Mouse (Mus musculus): Measurements from ENCODE around the gene Sesn1.
"Not testable (repeated sequence)": the region's sequence is repeated elsewhere in the genome, so short reads cannot be mapped to it uniquely, and the experiment has no call there.

Sesn1 gene

DNA sequence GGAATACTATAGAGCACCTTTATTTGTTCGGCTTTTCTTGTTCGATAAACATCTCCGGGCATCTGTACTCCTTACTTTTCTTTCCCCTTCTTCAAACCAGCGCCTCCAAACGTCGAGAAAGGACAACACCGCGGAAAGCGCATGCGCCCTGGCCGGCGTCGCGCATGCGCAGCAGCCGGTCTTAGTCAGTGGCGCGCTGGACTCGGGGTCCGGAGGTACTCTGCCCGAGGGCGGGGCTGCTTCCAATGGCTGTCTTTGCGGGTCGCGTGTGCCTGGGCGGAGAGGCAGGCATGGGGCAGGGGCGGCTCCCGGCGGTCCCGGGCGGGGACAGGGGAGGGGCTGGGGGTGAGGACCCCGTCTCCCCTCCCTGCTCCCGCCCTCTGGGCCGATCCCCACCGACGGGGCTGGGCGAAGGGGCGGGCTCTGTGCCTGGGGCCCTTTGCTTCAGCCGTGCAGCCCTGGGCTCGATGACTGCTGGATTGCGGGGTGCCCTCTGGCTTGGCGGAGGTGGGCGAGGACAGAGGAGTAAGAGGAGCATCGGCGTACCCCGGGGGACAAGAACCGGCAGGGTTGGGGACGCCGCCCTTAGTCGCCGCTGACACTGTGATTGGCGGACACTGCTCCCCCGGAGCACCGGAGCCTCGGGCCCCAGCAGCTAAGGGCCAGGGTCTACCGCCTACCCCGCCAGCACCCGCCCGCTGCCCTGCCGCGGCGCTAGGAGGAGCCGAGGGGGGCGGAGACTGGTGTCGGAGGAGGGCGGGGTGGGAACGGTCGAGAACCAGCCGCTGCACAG, at the start of gene Sesn1, which contains the start of gene Cep57l1:
TSS of gene Sesn1 (plus strand) at position 165 of the 793 bp plus-strand sequence.
TSS of gene Cep57l1 (minus strand) at position 101 of the 793 bp plus-strand sequence.
- DNase-seq (ENCODE audit: low read depth, low spot score) = peak; percentile 95

DNA sequence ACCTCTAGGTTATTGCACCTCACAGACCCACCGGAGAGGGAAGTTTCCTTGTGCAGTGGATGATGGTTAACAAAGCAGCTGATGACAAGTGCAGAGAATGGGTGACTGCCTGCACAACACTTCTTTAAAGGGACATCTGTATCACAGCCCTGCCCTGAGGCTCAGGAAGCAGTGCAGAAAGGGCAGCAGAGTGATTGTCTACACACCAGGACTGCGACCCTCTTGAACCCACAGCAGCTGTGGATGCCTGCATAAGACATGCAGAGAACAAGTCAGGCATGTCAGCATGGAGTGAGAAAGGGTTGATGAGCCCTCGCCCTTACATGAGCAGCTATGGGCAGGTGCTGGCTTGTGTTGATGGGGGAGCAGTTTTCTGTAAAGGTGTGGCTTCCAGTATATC, 48.9 kb upstream of the Sesn1 start:
- DNase-seq (ENCODE audit: low read depth, low spot score) = no peak

DNA sequence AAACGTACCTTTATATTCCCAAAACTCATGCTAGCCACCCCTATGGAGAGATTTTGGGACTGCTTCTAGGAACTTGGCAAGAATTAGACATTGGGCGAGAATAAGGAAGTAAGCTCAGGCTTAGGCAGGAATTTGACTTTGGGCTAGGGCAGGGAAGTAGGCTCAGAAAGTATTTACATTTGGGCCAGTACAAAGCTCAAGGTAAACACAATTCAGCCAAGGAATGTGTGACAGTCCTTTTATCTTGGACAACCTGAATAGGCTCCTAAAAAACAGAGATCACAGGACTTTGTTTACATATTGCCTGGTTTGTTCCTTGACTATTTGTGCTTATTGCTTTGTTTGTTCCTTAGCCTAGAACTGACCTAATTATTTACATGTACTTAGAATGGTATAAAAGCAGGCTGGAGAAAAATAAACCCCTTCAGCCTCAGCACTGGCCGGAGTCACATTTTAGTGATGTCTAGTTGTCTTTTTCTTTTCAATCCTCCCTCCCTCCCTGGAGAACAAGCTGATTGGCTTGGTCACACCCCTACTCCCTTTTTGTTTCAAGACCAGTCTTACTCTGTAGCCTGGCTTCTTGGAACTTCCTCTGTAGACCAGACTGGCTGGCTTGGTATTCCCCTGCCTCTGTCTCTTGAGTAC, 45.9 kb upstream of the Sesn1 start:
- no peak for DNase-seq (ENCODE audit: low read depth, low spot score)

DNA sequence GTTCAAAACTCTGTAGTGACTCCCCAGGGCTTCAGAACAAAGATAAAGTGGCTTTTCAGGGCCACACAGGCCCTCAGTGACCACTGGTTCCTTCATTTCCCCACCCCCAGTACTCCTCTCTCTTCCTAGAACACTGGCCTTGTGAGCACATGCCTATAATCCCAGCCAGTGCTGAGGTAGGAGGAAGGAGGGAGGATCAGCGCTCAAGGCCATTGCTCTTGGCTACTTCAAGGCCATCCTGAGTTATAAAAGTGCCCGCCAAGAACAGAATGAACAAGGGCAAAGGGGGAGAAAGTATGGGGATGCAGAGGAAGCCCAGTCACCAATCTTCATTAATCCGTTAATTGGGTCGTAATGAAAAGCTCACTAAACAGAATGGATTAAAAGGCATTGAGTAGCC, 44.1 kb upstream of the Sesn1 start:
- DNase-seq (ENCODE audit: low read depth, low spot score) = no peak

DNA sequence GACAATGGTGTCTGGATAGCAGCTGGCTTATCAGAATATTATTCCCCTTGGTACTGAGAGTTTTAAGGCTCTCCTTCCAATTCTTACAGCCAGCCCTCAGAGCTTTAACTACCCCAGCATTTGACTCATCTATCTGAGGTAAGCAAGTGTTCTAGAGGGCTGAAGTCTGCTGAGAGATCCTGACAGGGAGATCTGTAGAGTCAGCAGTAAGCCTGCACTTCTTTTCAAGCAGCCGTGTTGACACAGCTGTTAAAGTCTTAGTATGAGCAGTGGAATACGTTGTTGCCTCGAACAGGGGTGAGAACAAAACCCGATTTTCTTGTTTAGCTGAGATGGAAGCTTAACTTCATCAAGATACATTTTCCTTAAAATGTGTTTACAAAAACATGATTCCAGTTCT, 43.5 kb upstream of the Sesn1 start:
- DNase-seq (ENCODE audit: low read depth, low spot score) = peak; percentile 11

DNA sequence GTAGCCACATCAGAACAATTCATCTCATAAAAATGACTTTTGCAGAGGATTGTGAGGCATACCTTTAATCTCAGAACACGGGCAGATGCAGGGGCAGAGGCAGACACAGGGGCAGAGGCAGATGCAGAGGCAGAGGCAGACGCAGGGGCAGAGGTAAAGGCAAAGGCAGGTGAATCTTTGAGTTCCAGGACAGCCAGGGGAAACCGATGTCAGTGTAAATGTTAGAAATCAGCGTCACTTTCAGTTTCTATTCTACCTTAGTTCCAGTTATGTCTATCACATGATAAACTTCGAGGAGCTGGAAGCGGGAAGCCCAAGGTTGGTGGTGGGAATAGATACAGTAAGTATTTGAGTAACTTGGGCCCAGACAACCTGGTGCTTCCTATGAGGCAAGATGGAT, 42.5 kb upstream of the Sesn1 start:
- no peak for DNase-seq (ENCODE audit: low read depth, low spot score)

DNA sequence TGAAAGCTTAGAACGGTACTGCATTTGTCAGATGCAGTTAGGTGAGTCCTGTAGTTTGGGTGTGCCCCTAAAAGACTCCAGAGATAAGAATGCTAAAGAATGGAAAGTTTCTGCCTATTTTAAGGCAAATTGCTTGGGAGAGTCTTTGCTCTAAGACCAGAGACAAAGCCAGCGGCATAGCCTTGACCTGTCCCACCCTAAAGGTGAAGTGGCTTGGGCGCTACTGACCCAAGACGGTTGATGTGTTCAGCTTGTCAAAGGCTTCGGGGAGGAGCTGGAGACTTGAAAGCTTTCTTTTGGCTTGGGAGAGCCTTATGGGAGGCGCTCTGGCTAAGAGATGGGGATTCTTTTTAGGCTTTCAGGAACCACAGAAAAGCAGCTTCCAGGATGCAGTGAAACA, 17.4 kb upstream of the Sesn1 start:
- no peak for DNase-seq (ENCODE audit: low read depth, low spot score)

DNA sequence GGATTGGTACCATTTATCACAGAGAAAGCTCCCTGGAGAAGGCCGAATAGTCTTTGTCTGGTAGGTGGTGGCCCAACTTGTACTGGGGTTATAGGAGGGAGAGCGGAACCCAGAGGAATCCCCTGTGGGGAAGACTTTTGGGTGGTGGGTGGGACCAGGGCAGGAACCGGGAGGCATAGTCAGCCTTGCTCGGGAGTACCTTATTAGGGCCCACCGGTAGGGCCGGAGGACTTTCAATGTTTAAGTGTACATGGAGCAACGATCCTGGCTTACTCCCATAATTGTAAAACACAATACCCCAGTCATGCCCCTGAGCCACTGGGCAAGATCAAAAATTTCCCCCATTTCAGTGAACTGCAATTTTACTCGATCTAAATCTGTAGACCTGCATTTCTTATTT, 12.5 kb upstream of the Sesn1 start:
- no peak for DNase-seq (ENCODE audit: low read depth, low spot score)

DNA sequence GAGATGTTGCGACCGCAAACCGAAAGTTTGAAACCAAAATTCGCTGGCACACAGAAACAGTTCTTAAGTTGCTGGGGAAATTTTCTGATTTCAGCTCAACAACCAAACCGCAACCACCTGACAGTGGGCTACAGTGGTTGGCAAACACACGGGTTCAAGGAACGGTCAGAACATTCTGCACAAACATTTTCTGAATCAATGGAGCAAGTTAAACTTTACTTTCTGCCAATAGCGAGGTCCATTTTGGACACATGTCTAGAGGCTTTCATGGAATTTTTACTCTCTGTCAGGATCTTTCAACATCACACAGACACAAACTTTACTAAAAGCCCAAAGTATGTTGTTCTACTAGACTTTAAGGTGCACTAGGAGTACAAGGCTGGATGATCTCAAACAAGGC, 6.3 kb upstream of the Sesn1 start:
- DNase-seq (ENCODE audit: low read depth, low spot score) = no peak

DNA sequence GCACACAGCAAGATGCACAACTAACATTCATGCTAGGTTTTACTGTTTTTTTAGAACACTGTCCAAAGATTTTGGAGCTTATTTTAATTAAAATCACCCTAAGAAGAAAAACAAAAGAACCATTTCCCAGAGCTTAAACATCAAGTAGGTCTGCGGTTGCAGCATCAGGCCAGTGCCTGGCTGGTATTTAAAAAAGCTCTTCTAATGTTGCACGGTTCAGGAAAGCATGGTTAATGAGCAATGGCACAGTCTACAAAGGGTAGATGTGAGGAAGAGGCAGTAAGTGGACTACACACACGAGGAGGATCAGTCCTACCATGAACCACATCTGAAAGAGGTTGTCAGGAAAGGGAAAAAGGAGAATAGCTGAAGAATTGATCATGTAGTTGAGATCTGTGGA, 5.0 kb upstream of the Sesn1 start:
- no peak for DNase-seq (ENCODE audit: low read depth, low spot score)

DNA sequence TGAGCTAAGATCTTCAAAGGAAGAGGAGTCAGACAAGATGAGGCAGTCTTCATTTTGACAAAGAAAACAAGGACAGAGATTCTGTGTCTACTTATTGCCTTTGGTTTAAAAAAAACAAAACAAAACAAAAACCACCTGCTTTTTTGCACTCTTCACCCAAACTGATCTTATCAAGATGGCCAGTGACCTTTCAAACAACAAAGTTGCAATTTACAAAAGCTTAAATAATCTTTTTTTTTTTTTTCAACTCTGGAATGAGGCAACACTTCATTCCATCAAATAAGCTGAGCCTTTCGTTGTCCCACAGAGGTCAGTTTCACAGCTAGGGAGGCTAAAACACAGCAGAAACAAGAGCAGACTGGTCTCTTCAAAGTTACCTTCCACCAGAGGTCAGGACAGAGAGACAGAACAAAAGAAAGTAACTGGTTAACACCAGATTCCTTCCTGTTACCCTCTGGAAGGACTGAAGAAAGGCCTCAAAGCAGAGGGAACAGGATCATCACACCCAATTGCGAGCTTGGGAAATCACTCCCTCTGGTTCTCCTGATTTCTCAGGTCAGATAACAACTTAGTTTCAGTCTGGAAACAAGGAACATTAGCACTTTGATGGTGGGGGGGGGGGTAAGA, 3.9 kb upstream of the Sesn1 start:
- no peak for DNase-seq (ENCODE audit: low read depth, low spot score)

DNA sequence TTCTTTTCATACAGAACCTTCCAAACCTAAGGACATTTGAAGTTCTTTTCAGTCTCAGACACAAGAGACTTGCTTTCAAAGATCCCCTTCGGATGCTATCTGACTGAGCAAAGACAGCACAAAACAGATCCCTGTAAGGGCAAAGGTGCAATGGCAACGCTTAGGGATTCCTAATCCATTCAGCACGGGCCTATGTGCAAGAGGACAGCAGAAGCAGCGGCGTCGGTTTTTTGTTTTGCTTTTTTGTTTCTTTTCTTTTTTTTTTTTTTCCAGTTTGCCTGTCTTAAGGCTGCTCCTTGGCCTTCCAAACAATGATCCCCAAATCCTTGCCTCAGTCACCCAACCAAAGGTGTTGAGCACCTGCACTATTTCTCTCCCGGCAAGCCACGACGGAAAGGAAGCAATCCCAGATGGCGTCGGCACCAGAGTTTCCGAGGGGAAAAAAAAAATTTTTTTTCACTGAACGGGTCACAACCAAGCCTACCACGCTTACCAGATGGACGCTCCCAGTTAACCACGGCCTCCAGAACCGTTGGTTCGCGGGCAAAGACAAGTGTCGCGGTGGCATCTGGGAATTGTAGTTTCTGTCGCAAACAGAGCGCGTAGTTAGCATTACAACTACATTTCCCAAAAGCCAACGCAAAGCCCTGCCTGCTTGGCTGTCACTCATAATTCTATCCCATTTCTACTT, 510 bp upstream of the Sesn1 start:
- DNase-seq (ENCODE audit: low read depth, low spot score) = no peak

DNA sequence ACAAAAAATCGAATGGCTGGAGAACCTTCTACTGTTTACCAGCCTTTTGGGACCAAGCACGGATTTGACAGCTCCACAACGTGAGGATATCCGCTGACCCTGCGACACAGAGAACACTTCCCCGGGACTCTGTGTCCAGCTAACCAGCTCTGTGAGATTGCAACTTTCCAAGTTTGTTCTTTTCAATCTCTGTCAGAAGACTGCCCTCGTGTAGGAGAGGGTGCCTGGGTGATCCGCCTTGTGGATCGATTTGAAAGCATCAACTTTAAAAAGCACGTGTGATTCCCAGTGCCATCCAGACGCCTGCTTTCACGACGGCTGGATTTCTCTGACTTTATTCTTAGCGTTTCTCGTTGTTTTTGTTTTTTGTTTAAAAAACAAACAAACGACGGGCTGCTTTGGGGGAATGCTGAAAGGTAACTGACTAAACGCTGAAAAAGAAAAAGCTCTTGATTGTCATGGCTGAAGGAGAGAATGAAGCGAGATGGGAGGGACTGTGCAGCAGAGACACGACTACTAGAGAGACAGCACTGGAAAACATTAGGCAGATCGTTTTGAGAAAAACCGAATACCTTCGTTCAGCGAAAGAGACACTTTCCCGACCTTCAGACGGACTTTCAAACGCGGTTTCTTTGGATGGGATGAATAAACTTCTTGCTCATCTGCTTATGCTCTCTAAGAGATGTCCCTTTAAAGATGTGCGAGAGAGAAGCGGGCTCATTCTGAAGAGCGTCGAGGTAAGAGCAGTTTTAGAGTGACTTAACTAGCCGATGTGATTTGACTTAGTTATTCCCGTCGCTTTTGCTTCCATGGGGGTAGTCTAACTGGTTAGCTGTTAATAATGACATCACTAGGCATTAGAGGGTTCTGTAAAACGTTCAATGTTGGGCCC, 1.1 kb downstream of the Sesn1 start:
- peak; percentile 11 for DNase-seq (ENCODE audit: low read depth, low spot score)

DNA sequence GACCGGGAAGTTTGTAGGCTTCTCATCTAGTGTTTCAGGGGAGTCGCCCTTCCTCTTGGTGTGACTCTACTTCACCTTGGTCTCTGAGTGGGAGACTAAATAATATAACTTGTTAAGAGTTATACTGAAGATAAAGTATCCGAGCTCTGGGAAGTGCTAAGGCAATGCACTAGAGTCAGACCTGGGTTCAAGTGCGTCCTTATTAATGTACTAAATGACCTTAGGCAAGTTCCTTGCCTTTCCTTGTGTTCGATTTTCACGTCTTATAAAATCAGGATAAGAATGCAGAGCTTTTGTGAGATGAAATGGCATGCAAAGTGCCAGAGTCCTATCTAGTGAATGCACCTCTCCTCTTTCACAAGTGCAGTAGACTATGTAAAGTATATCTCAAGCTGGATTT, 2.8 kb downstream of the Sesn1 start:
- no peak for DNase-seq (ENCODE audit: low read depth, low spot score)

DNA sequence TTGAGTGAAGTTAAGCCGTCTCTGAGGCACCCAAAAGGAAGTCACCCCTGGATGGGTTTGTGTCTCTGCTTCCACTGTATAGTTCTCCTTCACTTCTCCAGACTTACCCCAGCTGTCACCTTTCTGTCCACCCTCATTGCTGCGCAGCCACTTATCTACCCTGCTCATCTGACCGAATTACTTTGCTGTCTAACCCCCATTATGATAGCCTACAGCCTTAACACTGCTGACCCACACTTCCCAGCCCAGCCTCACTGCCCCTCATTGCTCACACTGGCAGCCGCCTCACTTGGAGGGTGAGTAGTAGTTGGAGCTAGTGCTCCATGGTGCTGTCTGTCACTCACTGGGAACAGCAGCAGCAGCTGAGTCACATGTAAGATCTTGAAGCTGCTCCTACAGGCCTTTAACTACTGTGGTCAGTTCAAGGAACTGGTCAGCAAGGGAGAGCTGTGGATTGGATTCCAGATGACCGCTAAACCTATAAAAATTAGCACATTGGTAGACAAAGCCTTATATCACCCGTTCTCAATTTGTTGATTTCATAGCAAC, 4.6 kb downstream of the Sesn1 start:
- DNase-seq (ENCODE audit: low read depth, low spot score) = no peak

DNA sequence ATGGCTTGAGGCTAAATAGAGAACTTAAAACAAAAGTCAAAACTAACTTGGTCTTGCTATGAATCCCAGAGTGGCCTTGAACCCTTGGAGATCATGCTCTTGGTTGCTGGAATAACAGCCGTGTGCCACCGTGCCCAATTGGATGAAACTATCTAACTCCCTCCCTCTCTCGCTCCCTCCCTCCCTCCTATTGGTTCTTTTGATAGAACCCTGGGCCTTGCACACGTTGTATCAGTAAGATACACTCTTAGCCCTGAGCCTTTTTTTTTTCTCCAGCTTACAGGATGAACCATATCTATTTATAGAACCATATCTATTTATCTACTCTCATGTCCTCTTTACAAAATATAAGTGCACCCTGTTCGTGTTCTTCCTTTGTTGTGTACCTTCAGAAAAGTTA, 6.8 kb downstream of the Sesn1 start:
- DNase-seq (ENCODE audit: low read depth, low spot score) = no peak

DNA sequence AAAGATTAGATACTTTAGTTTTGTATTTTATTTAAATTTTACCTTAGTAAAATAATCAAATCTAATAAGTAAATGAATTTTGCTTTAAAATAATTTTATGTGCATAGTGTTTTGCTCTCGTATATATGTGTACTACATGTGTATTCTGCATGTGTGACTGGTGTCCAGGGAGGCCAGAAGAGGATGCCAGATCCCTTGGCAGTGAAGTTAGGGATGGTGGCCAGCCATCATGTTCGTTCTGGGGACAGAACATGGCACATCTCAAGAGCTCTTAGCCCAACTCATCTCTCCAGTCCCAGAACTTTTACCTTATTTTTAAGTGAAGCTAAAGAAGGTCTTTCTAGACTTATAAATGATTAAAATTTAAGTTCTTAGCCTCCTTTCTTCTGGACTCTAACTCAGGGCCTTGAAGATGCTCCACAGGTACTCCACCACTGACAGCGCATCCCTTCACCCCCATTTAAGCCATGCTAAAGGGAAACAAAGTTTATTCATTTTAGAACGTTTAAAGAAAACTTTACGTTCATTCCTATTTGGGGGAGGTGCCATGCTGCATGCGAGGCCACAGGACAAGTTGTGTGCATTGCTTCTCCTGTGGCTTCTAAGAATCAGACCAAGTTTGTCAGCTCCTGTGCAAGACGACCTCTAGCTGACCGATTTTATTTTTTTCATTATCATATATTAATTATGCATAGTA, 8.4 kb downstream of the Sesn1 start:
- DNase-seq (ENCODE audit: low read depth, low spot score) = no peak

DNA sequence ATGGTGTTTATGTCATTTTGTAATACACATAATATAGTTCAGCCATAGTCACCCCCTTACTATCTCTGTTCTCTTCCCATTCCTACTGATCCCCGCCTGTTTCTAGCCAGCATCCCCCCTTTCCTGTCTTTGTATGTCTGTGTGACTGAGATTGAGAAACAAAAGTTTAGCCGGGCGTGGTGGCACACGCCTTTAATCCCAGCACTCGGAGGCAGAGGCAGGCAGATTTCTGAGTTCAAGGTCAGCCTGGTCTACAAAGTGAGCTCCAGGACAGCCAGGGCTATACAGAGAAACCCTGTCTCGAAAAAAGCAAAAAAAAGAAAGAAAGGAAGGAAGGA, 9.0 kb downstream of the Sesn1 start:
- not testable (repeated sequence) for DNase-seq (ENCODE audit: low read depth, low spot score)

DNA sequence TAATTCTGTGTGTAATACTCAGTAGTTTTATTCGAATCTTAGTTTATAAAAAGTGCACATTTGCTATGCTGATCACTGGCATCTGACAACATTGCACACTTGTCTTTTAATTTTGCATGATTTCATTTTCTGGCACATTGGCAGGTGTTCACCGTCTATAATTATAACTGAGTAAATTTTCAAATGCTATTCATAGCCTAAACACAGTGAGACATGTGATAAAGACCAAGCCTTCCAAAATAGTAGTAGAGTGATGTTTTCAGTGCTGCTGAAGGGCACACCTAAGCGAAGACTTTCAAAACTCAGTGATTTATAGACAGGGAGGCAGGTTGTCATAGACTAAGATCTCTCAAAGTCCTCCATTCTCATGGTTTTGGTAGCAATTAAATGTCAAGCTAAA, 9.6 kb downstream of the Sesn1 start:
- DNase-seq (ENCODE audit: low read depth, low spot score) = no peak

DNA sequence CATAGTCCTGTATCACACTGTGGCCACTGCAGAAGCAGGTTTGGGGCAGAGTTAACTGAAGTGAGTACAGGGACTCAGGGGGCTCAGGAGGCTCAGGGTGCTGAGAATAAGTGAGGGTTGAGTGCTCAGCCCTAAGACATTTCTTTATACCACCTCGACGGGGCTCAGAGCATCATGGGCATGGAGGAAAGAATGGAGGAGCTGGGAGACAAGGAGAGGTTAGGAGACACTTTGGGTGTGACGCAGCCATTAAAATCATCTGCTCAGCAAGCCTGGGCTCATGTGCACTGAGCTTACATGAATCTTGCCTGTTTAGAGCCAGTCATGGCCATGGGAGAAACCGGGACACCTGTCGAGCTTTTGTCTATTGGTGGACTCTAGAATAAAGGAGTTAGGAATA, 10.7 kb downstream of the Sesn1 start:
- DNase-seq (ENCODE audit: low read depth, low spot score) = no peak
